Mouse (Mus musculus): Measurements from ENCODE around the gene Cbfa2t2. TPM values are rescaled to one million over a fixed set of nuclear protein-coding genes. Genes with fewer than 3 reads are reported as not detected.

The Cbfa2t2 gene
- polyA plus RNA-seq, 1 experiment from 2014 or later = 62.4 TPM

- Histone ChIP-seq H3K27me3 (replicated peaks) (no peaks in the 10 kb centered on the region), H3K9me3 (no peaks in the 10 kb centered on the region), H3K4me1 (no peaks in the 10 kb centered on the region), H3K36me3 (peaks cover 46% of the 10 kb centered on the region), H3K4me3 (no peak overlapping the region), H3K27ac (no peak overlapping the region), H3K9ac (no peak overlapping the region), H3K4me2 (replicated peaks) (no peak overlapping the region)
- 92% methylated on average over 5 of the region's 5 CpGs for WGBS
- no peak for ATAC-seq (ENCODE audit: low FRiP score, low read depth)
Observed at GRCm38 (mm10) chr2:154522334-154522733, 86.1 kb downstream of the Cbfa2t2 start.

- H3K36me3 ChIP-seq = peaks cover 54% of the 10 kb centered on the region
- no peak for ATAC-seq (ENCODE audit: low FRiP score, low read depth)
- no peak overlapping the region for H3K27ac ChIP-seq
- no peaks in the 10 kb centered on the region for H3K4me1 ChIP-seq
- H3K9me3 ChIP-seq = no peaks in the 10 kb centered on the region
- H3K27me3 ChIP-seq (replicated peaks) = no peaks in the 10 kb centered on the region
- no peak overlapping the region for H3K9ac ChIP-seq
- no peak overlapping the region for H3K4me2 ChIP-seq (replicated peaks)
- no peak overlapping the region for H3K4me3 ChIP-seq
- 92% methylated on average over 2 of the region's 2 CpGs for WGBS
Observed at GRCm38 (mm10) chr2:154525285-154525684, 89.0 kb downstream of the Cbfa2t2 start.

- no peak for ATAC-seq (ENCODE audit: low FRiP score, low read depth)
- Histone ChIP-seq H3K36me3 (peaks cover 60% of the 10 kb centered on the region), H3K9me3 (no peaks in the 10 kb centered on the region), H3K9ac (no peak overlapping the region), H3K4me3 (no peak overlapping the region), H3K27ac (no peak overlapping the region), H3K27me3 (replicated peaks) (no peaks in the 10 kb centered on the region), H3K4me1 (no peaks in the 10 kb centered on the region), H3K4me2 (replicated peaks) (no peak overlapping the region)
- 92% methylated on average over 3 of the region's 3 CpGs for WGBS
Observed at GRCm38 (mm10) chr2:154526531-154526930, 90.2 kb downstream of the Cbfa2t2 start.

GRCm38 (mm10) chr2:154532888-154533287, 96.6 kb downstream of the Cbfa2t2 start:
- H3K9me3 ChIP-seq = no peaks in the 10 kb centered on the region
- no peak overlapping the region for H3K4me3 ChIP-seq
- ATAC-seq (ENCODE audit: low FRiP score, low read depth) = no peak
- peaks cover 8% of the 10 kb centered on the region; the same call in 1 of the 2 replicates for H3K4me1 ChIP-seq
- H3K27ac ChIP-seq = no peak overlapping the region
- H3K36me3 ChIP-seq = peaks cover 71% of the 10 kb centered on the region
- no peak overlapping the region for H3K9ac ChIP-seq
- 53% methylated on average over 3 of the region's 3 CpGs for WGBS
- no peak overlapping the region for H3K4me2 ChIP-seq (replicated peaks)
- no peaks in the 10 kb centered on the region for H3K27me3 ChIP-seq (replicated peaks)

DNA sequence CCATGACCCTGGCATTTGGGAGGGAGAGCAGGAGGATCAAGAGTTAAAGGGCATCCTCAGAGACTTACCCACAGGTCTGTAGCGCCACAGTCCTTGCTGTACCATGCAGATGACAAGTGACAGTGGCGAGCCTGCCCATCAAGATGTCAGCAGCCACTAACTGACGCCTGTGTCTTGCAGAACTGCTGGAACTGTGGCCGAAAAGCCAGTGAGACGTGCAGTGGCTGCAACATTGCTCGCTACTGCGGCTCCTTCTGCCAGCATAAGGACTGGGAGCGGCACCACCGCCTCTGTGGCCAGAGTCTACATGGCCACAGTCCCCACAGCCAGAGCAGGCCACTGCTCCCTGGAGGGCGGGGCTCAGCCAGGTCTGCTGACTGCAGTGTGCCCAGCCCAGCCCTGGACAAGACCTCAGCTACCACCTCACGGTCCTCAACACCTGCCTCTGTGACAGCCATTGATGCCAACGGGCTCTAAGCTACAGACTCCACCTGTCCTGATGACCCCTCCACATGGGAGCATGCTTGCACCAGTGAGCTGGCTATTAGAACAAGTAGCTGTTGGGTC, 98.5 kb downstream of the Cbfa2t2 start:
- no peak overlapping the region for H3K4me2 ChIP-seq (replicated peaks)
- WGBS = 94% methylated on average over 12 of the region's 12 CpGs

GRCm38 (mm10) chr2:154538310-154538709, 102.0 kb downstream of the Cbfa2t2 start:
- Histone ChIP-seq H3K4me3 (no peak overlapping the region), H3K4me1 (peaks cover 20% of the 10 kb centered on the region; the same call in 1 of the 2 replicates), H3K27ac (no peak overlapping the region), H3K9ac (no peak overlapping the region), H3K36me3 (peaks cover 37% of the 10 kb centered on the region), H3K27me3 (replicated peaks) (no peaks in the 10 kb centered on the region), H3K9me3 (no peaks in the 10 kb centered on the region), H3K4me2 (replicated peaks) (no peak overlapping the region)
- 67% methylated on average over 2 of the region's 2 CpGs for WGBS
- ATAC-seq (ENCODE audit: low FRiP score, low read depth) = 0 out of 2 replicates have a peak, but pooled peaks have one; percentile 25

More for the DNA sequence above, 98.5 kb downstream of the Cbfa2t2 start:
- Histone ChIP-seq H3K9me3 (no peaks in the 10 kb centered on the region), H3K27me3 (replicated peaks) (no peaks in the 10 kb centered on the region), H3K27ac (no peak overlapping the region), H3K4me3 (no peak overlapping the region), H3K4me1 (peaks cover 22% of the 10 kb centered on the region; the same call in 1 of the 2 replicates), H3K36me3 (peaks cover 58% of the 10 kb centered on the region), H3K9ac (no peak overlapping the region)
- ATAC-seq (ENCODE audit: low FRiP score, low read depth) = no peak

- no peak overlapping the region for H3K4me3 ChIP-seq
- H3K4me2 ChIP-seq (replicated peaks) = no peak overlapping the region
- no peak overlapping the region for H3K9ac ChIP-seq
- H3K4me1 ChIP-seq = peaks cover 20% of the 10 kb centered on the region; the same call in 1 of the 2 replicates
- WGBS = 51% methylated on average over 3 of the region's 3 CpGs
- no peaks in the 10 kb centered on the region for H3K9me3 ChIP-seq
- peak; percentile 52 for ATAC-seq (ENCODE audit: low FRiP score, low read depth)
- no peak overlapping the region for H3K27ac ChIP-seq
- peaks cover 35% of the 10 kb centered on the region for H3K36me3 ChIP-seq
- H3K27me3 ChIP-seq (replicated peaks) = no peaks in the 10 kb centered on the region
Observed at GRCm38 (mm10) chr2:154538710-154539109, 102.4 kb downstream of the Cbfa2t2 start.

DNA sequence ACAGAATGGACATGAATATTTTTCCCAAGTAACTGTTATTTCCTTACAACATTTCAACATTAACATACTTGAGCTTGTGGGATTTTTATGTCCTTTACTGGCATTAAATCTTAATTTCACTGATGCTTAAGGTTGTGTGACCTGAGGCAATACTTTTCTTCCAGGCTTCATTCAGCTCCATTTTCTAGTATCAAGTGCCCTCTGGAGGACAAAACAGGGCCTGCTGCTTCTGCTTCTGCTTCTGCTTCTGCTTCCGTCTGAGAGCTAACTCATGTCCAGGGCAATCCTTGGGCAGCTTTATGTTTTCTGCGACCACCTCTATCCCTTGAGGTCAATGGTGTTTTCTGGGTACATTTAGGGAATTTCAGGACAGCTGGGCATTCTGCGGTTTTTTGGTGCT, 103.4 kb downstream of the Cbfa2t2 start:
- 73% methylated on average over 3 of the region's 3 CpGs for WGBS
- no peak overlapping the region for H3K4me3 ChIP-seq
- peaks cover 27% of the 10 kb centered on the region for H3K36me3 ChIP-seq

DNA sequence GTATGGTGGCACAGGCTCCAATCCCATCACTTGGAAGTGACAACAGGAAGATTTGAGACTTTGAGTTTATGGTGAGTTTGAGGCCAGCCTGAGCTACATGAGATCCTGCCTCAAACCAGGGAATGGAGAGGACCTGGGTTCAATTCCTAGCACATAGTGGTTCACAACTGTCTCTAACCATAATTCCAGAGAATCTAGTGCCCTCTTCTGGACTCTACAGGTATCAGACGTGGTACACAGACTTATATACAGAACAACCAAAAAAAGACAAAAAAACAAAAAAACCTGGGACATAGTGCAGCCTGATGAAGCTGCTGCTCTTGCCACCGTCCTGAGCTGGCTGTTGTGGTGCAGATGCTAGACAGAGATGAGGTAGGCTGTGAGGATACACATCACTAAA, 105.3 kb downstream of the Cbfa2t2 start:
- WGBS = 77% methylated on average over 2 of the region's 2 CpGs
- H3K27ac ChIP-seq = no peak overlapping the region
- no peaks in the 10 kb centered on the region for H3K27me3 ChIP-seq (replicated peaks)
- no peak overlapping the region for H3K4me3 ChIP-seq
- no peaks in the 10 kb centered on the region for H3K9me3 ChIP-seq
- no peak overlapping the region for H3K9ac ChIP-seq
- H3K4me2 ChIP-seq (replicated peaks) = no peak overlapping the region
- peaks cover 20% of the 10 kb centered on the region; the same call in 1 of the 2 replicates for H3K4me1 ChIP-seq
- ATAC-seq (ENCODE audit: low FRiP score, low read depth) = no peak
- H3K36me3 ChIP-seq = peaks cover 13% of the 10 kb centered on the region; the same call in 1 of the 2 replicates

More for the DNA sequence above, 103.4 kb downstream of the Cbfa2t2 start:
- Histone ChIP-seq H3K27ac (no peak overlapping the region), H3K4me1 (peaks cover 20% of the 10 kb centered on the region; the same call in 1 of the 2 replicates), H3K4me2 (replicated peaks) (no peak overlapping the region), H3K9ac (no peak overlapping the region), H3K27me3 (replicated peaks) (no peaks in the 10 kb centered on the region), H3K9me3 (no peaks in the 10 kb centered on the region)
- no peak for ATAC-seq (ENCODE audit: low FRiP score, low read depth)

- H3K27ac ChIP-seq = no peak overlapping the region
- ATAC-seq (ENCODE audit: low FRiP score, low read depth) = no peak
- 91% methylated on average over 9 of the region's 9 CpGs for WGBS
Observed at GRCm38 (mm10) chr2:154543567-154544347, 107.5 kb downstream of the Cbfa2t2 start.

GRCm38 (mm10) chr2:154546711-154547110, 110.4 kb downstream of the Cbfa2t2 start, which contains the start of gene 1700003F12Rik:
Gene 1700003F12Rik, plus strand, starts transcription at chr2:154547085.
- H3K4me3 ChIP-seq = no peak within 1 kb of the TSS
- H3K4me2 ChIP-seq (replicated peaks) = no peak within 1 kb of the TSS
- H3K36me3 ChIP-seq = 0 out of 2 replicates have a peak, but pooled peaks cover 3% of the 10 kb centered on the region
- H3K27me3 ChIP-seq (replicated peaks) = peaks cover 7% of the 10 kb centered on the region; the same call in 1 of the 2 replicates
- no peak for ATAC-seq (ENCODE audit: low FRiP score, low read depth)
- H3K4me1 ChIP-seq = peaks cover 10% of the 10 kb centered on the region
- no peak within 1 kb of the TSS for H3K9ac ChIP-seq
- H3K9me3 ChIP-seq = no peaks in the 10 kb centered on the region
- no peak within 1 kb of the TSS for H3K27ac ChIP-seq
- WGBS = 91% methylated on average over 10 of the region's 10 CpGs

More at GRCm38 (mm10) chr2:154543567-154544347, 107.5 kb downstream of the Cbfa2t2 start:
- Histone ChIP-seq H3K9ac (no peak overlapping the region), H3K4me1 (peaks cover 6% of the 10 kb centered on the region; the same call in 1 of the 2 replicates), H3K4me2 (replicated peaks) (no peak overlapping the region), H3K27me3 (replicated peaks) (no peaks in the 10 kb centered on the region), H3K36me3 (0 out of 2 replicates have a peak, but pooled peaks cover 3% of the 10 kb centered on the region), H3K4me3 (no peak overlapping the region), H3K9me3 (no peaks in the 10 kb centered on the region)

- no peak overlapping the region for H3K9ac ChIP-seq
- H3K9me3 ChIP-seq = no peaks in the 10 kb centered on the region
- peak overlapping the region; percentile 85; the same call in 1 of the 2 replicates for H3K4me2 ChIP-seq (replicated peaks)
- H3K27me3 ChIP-seq (replicated peaks) = peaks cover 13% of the 10 kb centered on the region
- WGBS = 31% methylated on average over 3 of the region's 3 CpGs
- no peak overlapping the region for H3K27ac ChIP-seq
- H3K4me1 ChIP-seq = peaks cover 22% of the 10 kb centered on the region
- ATAC-seq (ENCODE audit: low FRiP score, low read depth) = peak; percentile 12; the same call in 1 of the 2 replicates
- 0 out of 2 replicates have a peak, but pooled peaks cover 3% of the 10 kb centered on the region for H3K36me3 ChIP-seq
- no peak overlapping the region for H3K4me3 ChIP-seq
Observed at GRCm38 (mm10) chr2:154548688-154549087, 112.4 kb downstream of the Cbfa2t2 start.

Data from neural tube, embryonic 12.5 days (tissue).